Mouse (Mus musculus): ENCODE results near the gene Ddr1.

Gene Ddr1

DNA sequence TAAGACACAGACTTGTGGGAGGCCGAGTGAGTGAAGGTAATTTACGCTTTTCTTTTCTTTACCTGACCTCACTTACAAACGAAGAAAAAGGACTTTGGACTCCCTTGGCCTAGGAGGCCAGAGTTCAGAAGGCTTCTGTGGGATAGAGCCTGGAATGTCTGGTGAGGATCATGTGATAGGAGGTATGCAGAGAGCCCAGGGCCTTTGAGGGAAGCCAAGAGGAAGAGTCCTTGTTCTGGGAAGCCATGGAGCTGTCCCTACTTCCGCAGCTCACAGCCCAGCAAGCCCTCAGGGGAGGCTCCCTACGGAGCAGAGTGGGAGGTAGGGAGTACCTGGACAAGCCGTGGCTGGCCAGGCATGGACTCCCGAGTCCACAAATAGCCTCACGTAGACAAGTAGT lies 17.3 kb upstream of the Ddr1 start:
- DNase-seq (ENCODE audit: low spot score in 2 of 2): no peak

DNA sequence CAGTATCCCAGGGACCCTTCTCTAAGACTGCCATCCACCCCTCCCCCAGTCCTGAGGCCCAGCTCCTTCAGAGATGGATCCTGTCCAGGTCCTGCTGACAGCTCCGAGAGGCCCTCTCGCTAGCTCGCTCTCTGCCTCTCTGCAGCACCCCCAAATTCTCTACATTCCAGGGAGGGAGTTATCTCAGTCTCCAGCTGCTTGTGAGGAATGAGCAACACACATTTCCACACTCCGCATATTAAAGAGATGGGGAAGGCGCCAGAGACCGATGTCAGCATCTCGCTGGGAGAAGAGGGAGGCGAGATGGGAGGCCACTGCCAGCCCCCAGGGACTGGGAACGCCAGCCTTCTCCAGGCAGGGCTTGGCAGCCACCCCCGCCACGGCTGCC lies 15.9 kb upstream of the Ddr1 start:
- no peak for DNase-seq (ENCODE audit: low spot score in 2 of 2)

DNA sequence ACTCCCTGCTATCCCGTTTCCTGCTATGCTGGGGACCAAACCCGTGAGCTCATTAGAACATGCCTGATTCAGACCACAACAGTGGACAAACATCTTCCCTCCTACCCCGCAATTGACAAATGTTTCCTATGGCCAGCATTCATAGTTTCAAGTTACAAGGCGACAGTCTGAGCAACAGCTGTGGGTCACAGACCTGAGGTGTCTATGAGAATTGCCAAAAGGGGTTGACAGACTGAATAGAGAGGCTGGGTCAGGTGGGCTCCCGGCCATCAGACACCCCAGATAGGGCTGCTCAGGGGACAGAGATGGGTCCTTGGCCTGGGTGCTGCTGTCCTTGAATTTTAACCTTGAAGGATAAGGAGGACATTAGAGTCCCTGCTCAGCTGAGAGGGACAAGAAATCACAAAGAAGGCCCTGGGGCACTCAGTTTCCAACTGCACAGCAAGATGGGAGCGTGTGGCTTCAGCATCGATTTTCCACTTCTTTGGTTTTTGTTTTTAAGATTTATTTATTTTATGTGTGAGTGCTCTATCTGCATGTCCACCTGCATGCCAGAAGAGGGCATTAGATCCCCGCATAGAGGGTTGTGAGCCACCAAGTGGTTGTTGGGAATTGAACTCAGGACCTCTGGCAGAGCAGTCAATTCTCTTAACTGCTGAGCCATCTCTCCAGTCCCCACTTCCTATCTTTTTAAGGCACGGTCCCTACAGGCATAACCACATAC lies 15.4 kb upstream of the Ddr1 start:
- no peak for DNase-seq (ENCODE audit: low spot score in 2 of 2)

DNA sequence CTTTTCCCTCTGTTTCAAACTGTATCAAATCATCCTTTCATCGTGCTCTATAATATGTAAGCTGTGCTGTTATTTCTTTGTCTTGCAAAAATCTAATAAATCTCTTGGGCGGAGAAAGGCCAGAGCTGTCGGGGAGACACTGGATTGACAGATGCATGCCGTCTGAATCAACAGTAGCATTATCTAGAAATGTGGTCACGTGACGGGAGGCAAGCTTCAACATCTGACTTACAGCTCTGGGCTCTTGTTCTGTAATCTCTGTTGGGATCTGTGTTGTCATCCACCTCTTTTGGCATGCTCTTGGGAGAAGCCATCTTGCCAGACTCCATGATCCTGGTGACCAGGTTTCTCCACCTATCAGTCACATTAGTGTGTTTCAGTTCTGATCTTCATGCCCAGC lies 12.7 kb upstream of the Ddr1 start:
- DNase-seq (ENCODE audit: low spot score in 2 of 2): no peak

DNA sequence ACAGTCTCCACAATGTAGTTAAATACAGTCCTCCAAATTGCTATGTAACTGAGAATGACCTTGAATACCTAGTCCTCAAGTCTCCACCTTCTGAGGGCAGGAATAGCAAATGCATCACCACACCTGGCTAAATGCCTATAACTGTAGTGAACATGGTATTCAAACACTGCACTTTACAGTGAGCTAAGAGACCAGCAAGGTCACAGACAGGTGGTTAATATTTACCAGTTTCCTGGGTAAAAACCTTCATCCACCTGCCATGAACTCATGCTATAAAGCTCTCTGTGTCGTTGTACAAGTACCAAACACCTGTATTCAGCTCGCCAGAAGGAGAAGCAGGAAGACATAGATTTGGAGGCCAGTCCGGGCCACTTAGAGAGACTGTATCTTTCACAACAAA lies 11.7 kb upstream of the Ddr1 start:
- no peak for DNase-seq (ENCODE audit: low spot score in 2 of 2)

DNA sequence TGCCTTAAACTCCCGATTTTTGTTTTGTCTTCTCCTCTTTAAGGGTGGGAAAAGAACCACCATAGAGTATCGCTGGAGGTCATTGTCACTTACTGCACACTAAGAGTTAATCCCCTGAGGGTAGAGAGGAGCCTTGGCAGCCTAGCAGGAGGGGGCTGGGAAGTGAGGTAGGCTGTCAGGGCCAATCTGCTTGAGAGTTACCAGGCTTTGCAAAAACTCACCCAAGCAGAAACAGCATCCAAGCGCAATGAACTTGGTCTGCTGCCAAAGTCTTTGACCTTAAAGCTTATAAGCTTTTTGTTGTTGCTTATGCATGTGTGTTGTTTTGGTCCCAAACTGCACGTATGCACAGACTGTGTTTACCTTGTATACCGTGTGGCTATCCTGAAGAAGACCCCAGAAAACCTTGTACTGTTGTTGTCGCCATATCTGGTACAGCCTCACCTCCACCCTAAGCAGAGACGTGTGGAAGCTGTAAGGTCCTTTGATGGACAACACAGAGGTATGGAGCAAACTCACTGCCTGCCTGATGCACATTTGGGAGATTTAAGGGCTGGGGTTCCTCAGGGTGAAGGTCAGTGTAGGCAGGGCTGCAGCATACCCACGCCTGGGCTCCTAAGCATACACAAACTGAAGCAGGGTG lies 6.4 kb upstream of the Ddr1 start:
- no peak for DNase-seq (ENCODE audit: low spot score in 2 of 2)

DNA sequence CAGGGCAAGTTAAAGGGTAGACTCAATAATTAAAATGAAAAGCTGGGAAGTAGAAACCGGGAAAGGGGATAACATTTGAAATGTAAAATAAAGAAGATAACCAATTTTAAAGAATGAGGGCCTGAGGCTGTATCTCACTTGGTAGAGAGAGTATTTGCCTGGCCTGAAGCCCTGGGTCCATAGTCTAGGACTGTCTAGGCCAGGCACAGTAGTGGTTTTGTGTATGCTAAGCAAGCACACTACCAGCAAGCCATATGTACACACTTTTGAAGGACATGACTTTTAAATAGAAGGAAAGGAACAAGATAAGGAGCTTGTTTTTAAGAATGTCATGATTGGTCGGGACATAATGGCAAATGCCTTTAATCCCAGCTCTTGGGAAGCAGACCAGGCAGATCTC lies 4.2 kb upstream of the Ddr1 start:
- DNase-seq (ENCODE audit: low spot score in 2 of 2): no peak

DNA sequence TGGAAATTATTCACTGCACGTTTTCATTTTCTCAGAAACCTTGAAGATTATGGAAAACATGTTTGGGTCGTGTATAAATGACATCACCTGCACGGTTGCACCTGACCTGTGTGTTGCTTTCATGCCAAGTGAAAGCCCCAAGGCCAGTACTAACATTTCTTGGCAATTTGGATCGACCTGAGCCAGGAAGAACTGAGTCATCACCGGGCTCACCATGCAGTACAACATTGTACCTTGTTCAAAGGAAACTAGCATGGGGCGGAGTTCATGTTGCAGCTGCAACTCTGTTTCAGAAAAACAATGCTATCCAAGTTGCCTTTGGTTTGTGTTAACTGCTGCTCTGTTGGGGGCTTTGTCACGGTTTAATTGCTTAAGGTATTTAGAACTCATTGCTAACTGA lies 3.5 kb upstream of the Ddr1 start:
- DNase-seq (ENCODE audit: low spot score in 2 of 2): no peak

DNA sequence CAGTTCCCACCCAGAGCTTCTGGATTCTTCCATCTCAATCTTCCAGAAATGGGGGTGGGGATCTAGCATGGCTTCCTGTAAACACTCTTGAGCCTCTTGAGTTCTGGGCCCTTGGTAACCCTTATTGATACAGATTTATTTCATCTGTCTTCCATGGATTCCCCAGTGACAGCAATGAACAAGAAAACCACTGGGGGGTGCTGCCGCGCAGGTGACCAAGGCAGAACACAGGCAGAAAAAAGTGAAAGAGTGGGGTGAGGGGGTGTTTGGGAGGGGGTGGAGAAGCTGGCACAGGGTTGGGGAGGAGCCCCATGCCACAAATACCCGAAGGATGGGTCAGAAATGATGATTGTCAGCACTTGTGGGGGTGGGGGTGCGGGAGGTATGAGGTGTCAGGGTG lies 1.4 kb upstream of the Ddr1 start:
- DNase-seq (ENCODE audit: low spot score in 2 of 2): peak; percentile 20 to 66

DNA sequence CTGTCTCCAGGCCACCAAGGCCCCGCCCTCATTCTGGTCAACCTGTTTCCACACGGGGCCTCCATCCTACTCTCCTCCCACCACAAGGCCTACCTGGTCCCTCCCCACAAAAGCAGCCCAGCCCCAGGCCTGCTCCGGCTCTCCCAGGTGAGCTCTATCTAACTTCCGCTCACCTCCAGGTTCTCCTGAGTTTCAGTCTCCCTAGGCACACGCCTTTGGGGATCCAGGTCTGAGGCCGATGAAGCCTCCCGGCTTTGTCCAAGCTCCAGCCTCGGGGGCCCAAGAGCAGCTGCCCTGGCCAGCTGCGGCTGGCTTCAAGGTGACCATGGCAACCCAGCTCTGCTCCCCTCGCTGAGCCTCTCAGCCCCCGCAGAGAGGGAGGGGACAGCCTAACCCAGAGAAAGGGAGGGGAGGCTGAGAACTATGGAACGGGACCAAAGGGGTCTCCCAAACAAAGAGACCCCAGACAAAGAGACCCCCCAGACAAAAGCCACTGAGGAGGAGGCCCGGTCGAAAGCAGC lies 610 bp downstream of the Ddr1 start:
- no peak for DNase-seq (ENCODE audit: low spot score in 2 of 2)

DNA sequence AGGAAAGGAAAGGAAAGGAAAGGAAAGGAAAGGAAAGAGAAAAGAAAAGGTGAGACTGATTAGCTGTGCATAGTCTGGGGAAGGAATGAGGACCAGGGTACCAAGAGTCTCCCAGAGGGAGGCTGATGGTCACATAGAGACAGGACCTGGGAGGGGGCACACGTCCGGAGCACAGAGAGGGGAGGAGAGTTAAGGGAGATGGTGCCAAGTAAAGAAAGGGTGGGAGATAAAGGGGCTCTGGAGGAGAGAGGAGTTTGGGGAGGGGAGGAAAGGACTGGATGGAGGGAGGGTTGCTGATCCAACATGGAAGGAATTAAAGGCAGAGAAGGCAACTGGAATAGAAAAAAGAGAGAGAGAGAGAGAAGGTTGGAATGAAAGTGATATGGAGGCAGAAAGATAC lies 1.4 kb downstream of the Ddr1 start:
- DNase-seq (ENCODE audit: low spot score in 2 of 2): no peak

DNA sequence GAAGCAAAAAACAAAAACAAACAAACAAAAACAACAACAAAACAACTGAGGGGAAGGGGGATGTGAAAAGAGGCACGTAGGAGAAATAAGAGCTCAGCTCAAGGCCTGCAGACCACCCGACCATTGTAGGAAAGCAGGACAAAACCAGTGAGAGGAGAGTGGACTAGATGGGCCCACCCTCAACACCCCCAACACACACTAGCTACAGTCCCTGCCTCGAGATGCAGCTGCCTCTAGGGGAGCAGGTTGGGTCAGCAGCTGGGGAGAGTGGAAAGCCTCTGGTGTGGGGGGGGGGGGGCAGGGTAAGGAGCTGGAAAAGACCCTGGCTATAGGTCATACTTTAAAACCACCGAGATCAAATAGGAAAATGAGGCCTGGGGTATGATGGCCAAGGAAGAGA lies 1.8 kb downstream of the Ddr1 start:
- DNase-seq (ENCODE audit: low spot score in 2 of 2): no peak

DNA sequence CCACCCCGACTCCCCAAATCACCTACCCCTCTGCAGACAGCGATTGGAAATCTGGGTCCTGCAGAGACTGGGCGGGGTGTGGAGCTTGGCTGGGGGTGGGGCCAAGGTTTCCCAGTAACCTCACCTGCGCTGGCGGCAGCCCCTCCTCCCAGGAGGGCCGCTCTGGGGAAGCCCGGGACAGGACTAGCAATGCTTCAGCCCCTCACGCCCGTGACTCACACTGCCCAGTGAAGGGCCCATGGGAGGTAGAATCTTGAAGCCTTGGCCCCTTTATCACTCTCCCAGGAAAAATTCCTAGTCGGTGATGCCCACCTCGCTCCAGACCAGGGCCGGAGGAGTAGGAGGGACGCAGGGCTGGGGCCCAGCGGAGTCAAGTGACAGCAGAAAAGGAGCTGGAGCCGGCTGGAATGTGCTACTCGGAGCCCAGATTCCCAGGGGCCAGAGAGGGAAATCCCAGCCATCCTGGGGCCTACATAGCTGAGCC lies 2.4 kb downstream of the Ddr1 start:
- no peak for DNase-seq (ENCODE audit: low spot score in 2 of 2)

DNA sequence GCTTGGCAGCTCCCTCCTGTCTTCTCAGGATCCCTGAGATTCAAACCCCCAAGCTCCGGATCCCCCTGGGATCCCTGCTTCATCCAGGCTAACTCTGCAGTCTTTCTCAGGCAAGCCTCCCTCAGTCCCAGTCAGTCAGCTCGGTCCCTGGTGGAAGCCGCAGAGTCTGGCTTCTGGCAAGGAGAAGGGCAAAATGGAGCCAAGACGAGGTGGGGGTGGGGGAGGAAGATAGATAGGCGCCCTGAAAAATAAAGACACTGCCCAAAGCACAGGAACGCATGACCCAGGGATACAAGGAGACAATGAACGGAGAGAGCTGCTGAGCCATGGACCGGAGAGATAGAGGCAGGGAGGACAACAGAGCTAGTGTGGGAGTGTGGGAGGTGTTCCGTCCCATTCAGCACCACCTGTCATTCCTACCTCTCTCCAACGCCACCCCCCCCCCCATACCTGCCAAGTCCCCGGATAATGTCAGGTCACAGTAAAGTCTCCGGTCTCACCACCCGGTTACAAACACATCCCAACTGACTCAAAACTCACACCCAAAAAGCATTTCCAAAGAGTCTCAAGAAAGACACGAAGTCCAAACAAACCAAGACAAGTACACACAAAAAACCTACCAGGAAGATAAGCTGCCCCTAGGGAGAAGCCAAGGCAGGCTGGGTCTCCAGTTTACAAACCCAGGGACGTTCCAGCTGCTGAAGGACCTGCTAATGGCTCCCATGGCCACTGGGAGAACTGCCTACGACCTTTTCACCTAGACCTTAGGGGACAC lies 3.0 kb downstream of the Ddr1 start:
- no peak for DNase-seq (ENCODE audit: low spot score in 2 of 2)

DNA sequence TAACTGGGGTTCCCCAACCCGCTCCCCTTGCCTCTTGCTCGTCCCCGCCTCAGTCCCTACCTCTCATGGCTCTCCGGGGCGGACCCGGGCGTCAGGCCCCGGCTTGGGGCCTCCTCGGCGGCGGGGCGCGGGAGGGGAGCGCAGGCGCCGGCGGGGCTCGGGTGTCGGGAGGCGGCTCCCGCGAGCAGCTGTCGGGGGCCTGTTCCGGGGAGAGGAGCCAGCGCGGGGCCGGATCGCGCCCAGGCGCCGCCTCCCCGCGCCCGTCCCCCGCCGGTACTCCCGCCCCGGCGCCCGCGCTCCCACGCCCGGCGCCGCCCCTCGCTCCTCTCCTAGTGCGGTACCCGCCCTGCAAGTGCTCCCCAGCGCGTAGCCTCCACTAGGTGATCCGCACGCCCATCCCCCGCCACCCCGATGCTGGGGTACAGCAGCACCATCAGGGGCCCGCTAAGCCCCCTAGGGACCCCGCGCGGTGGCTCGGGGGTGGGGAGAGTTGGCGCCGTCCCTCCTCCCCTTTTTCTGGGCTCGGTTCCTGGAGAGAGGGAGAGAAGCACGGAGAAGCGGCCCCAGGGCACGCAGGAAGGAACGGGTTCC lies 4.0 kb downstream of the Ddr1 start:
- peak; percentile 18 to 47 for DNase-seq (ENCODE audit: low spot score in 2 of 2)

DNA sequence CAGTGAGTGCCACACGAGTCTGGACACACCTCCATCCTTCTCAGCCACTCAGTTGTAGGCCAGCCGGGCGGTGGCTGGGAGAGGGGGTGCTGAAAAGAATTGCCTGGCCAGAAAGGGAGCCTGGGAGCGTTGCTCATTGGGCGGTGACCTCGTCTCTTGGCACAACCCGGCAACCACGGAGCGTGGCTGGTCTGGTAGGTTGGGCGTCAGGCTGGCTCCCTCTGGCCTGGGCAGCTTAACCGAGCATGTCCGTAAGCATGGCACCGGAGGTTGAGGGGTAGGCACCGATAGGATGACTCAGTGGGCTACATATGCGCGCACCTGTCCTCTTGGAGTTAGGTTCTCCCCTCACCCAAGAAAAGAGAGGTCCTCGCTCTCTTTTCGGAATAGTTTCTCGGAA lies 4.5 kb downstream of the Ddr1 start:
- no peak for DNase-seq (ENCODE audit: low spot score in 2 of 2)

DNA sequence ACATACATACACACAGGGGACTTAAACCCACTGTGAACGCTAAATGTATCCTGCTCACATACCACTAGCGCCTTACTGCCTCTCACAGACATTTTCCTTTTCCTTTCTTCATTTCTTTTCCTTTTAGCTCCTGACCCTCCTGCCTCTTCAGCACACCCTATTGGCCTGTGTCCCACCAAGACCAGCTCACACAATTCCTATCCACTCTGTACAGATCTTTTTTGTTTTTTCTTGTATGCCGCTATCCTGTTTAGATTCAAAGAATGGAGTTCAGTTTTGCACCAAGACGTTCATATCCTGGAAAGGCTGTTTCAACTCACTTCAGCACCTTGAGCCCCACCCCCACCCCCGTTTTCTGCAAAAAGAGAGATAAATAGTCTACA lies 5.9 kb downstream of the Ddr1 start:
- DNase-seq (ENCODE audit: low spot score in 2 of 2): no peak

DNA sequence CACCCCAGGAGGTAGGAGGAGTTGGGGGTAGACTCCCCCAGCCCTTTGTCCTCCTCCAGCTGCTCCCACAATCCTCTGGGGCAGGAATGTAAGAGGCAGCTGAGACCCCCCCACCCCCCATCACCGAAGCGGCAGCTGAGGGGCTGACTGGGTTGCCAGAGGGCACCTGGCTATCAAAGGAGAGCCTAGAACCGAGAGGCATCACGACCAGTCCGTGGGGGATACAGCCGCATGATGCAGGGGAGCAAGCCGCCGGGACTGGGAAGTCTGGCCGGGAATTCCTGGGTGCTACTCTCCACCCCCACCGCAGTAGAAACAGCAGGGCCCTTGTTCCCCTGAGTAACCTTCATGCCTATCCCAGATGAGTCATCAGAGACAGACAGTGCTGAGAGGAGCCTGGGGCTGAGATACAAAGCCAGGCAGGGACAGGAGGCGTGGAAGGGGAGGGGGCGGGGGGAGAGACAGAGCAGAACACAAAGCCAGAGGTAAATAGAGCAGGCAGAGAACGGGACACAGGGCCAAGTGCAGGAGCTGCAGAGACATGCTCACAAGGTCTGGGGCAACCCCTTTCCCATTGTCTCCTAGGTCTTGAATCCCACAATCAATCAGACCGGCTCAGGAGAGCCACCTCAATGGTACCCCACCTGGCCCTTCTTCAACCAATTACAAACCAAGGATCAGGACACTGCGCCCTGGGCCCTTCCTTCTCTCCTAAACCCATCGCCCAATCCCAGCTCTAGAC lies 6.5 kb downstream of the Ddr1 start:
- no peak for DNase-seq (ENCODE audit: low spot score in 2 of 2)

DNA sequence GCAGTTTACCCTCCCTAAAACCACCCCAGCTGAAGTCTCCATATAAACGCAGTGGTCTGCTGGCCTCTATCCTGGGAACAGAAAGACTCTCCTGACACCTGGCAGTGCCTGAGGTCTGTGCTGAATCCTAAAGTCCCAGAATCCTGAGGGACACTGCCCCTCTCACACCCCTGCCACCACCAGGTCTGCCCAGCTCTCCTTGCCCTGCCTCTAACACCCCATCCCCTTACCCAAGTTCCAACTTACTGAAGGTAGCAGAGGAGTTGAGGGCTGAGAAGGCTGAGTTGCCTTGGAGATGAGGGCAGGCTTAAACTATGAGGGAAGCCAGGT lies 7.0 kb downstream of the Ddr1 start:
- DNase-seq (ENCODE audit: low spot score in 2 of 2): no peak

DNA sequence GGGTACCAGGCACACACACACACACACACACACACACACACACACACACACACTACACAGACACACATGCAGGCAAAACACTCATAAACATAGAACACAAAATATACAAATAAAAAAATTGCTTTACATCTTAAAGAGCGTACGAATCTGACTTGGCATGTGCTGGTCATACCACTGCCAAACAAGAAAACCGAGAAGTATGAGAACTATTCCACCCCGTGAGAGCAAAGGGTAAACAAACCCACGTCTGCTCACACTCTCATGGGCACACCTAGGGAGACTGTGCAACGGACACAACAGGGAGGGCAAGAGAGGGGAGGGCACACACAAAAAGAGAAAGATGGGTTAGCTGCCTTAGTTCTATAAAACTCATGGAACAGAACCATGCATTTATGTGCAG lies 7.7 kb downstream of the Ddr1 start:
- DNase-seq (ENCODE audit: low spot score in 2 of 2): no peak

DNA sequence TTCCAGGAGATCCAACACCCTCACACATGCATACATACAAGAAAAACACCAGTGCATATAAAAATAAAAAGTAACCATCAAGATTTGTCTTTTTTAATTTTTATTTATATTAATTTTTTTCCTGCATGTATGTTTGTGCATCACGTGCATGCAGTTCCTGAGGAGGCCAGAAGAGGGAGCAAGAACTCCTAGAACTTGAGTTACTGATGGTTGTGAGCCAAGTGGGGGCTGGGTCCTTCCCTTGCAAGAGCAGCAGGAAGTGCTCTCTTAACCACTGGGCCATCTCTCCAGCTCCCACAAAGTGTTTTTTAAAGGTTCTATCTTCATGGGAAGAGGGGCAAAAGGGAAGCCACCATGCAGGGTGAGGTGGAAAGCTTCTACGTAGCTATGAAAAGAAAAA lies 9.1 kb downstream of the Ddr1 start:
- peak in 1 of 2 experiments; percentile 59 for DNase-seq (ENCODE audit: low spot score in 2 of 2)

DNA sequence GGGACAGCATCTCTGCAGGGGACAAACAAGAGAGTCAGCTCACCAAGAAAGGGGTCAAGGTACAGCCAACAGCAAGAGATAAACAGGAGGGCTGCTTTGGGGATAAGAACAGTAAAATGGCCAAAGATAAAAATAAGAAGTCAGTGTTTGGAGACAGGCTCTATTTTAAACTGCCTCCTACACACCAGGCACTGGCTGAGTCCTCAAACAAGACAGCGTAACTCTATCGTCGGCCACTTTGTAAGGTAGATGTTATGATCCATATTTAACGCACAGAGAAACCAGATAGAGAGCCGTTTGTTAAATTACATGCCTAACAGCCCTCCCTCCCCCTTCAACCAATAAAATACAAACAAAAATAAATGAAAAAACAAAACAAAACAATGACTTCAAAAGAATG lies 10.5 kb downstream of the Ddr1 start:
- no peak for DNase-seq (ENCODE audit: low spot score in 2 of 2)

Data from spleen, postnatal 10 days (tissue).